Mouse (Mus musculus): ENCODE data around the gene Galnt12.

The Galnt12 gene

DNA sequence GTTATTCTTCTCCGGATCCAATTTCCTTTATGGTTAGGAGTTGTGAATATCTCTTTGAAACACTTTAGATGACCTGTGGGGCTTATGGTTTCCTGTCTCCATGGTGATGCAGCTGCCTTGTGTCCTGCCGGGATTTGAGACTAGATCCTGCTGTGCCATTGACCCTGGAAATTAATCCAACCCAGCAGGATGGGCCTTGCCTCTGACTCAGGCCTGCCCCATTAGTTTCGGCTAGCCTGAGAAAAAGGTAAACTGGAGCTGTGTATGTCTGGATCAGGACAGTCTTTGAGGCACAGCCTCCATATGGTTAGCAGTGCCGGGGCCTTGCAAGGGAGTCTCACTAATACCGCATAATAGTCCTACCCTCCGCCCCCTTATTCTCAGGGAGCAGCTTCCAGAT, 1.9 kb downstream of the Galnt12 start:
- no peak for DNase-seq (ENCODE audit: low spot score)

DNA sequence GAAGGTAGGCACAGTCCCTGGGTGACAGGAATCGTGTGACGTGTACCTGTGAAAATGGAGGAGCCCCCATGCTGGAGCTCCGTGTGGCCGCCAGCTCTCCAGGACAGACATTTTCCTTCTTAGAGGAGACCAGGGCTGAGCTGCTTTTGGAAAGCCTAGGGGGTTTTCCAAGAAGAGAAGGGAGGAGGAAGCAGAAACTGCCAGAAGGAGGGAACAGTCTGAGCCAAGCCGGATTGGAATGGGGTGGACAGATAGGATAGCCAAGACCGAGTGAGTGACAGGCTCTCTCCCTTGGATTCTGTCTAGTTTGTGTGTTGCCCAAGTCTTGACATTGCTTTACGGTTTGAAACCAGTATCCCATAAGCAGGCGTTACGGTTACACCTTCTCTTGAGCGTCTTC, 11.9 kb downstream of the Galnt12 start:
- DNase-seq (ENCODE audit: low spot score), result no peak

DNA sequence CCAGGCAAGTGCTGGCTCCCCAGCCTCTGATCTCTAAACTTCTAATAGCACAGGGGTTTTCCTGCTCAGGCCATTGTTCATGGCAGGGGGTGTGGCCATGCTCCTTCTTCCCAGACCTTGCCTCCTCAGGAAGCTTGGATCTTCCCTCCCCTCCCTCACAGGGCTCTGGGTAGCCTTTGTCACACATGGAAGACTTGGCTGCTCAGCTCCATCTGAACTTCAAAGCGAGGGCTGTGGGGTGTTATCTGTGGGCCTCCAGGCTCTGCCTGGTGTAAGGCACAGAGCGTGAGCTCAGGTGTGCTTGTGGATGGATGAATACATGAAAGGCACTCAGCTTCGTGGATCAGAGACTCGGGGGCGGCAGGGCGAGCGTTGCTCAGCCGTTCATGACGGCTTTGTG, 20.2 kb downstream of the Galnt12 start:
- no peak for DNase-seq (ENCODE audit: low spot score)

DNA sequence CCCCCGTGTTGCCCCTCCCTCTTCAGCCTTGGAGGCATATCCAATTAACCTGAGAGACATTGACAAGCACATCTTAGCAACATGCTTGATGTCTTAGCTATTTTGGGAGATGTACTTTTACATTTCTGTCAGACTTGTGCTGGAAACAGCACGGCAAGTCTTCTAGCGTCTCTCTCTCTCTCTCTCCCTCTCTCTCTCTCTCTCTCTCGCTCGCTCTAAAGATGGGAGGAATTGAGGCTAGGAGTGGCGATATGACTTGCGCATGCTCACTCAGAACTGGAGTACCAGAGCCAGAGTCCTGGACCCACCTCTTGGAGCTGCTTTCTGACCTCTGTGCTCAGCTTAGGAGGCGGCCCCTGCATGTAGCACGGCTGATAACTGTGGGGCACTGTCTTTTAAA, 20.9 kb downstream of the Galnt12 start:
- DNase-seq (ENCODE audit: low spot score), result no peak

DNA sequence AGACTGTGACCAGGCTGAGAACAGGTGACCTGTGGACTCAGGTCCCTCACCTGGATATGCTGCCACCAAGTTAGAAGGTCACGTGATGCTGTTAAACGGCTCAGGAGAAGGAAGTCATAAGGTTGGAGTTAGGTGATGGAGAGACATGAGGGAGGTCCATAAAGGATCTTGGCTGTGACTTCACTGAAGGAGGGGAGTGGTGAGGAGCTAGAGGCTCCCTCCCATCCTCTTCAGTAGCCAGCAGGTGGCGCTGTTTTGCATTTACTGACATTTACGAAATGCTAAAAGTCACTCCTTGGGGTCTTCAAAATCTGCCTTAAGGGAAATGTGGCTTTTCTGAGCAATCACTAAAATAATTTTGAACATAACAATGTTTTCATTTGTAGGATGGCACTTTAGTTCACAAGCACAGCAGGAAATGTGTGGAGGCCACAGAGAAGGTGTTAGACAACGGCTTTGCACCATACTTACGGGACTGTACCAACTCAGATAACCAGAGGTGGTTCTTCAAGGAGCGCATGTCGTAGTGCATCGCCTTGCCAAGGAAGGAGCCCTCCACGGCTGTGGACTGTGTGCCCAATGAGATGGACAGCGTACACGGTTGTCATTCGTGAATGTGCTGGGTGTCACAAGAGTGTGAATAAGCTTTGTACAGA, 30.5 kb downstream of the Galnt12 start:
- DNase-seq (ENCODE audit: low spot score), result peak; percentile 64

DNA sequence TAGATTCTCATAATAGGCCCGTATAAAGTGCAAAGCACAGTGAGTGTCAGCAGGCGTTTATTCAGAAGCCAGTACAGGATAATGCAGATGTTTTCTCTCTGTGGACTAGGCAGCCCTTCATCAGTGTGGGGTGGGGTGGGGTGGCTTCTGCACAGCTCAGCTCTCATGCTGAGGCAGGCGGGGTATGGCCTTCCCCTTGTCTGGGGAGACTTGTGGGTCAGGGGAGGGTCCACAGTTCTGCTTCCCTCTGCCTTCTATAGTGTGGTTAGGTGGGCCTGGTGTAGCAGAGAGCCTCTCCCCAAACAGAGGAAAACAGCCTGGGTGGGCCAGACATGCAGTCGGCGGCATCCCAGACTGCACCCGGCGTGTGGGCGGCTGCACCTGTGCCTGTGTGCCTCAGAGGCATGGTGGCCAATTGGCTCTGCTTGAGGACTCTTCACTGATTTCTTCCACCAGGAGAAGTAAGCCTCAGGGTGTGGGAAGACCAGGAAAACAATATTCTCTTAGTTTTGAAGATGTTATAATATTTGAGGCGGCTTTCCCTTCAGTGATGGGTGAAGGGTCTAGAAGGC, 32.5 kb downstream of the Galnt12 start:
- no peak for DNase-seq (ENCODE audit: low spot score)

DNA sequence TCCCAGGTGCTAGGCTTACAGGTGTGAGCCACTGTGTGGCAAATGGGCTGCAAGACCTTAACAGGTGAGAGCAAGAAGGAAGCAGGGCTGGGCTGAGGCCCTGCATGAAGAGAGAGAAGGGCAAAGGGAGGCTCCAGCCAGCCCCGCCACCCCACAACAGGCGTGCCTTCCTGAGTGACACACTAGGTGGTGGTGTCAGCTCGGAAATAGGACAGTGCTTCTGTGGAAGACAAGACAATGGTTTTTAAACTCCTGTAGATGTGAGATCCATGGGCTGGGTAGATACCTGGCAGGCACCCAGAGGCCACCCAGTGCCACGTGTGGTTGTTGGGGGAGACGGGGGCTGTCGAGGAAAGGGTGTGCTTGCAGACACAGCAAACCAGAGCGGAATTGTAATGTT, 36.8 kb downstream of the Galnt12 start:
- peak; percentile 51 for DNase-seq (ENCODE audit: low spot score)

DNA sequence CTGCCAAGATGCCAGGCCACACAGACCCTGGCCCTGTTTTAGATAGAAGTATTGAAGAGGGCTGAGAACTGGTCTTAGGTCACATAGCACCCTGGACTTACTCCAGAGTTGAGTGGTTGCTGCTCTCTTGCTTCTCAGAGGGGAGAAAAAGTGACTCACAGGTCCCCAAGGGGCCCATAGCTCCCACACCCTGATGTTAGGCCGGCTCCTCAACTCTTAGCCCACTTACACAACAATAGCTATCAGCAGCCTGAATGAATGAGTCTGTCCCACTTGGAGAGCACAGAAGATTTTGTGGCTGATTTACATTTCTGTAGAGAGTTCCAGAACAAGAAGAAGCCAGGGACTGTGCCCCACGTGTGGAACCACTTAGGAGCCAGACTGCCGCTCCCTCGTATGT, 37.9 kb downstream of the Galnt12 start:
- DNase-seq (ENCODE audit: low spot score), result no peak

DNA sequence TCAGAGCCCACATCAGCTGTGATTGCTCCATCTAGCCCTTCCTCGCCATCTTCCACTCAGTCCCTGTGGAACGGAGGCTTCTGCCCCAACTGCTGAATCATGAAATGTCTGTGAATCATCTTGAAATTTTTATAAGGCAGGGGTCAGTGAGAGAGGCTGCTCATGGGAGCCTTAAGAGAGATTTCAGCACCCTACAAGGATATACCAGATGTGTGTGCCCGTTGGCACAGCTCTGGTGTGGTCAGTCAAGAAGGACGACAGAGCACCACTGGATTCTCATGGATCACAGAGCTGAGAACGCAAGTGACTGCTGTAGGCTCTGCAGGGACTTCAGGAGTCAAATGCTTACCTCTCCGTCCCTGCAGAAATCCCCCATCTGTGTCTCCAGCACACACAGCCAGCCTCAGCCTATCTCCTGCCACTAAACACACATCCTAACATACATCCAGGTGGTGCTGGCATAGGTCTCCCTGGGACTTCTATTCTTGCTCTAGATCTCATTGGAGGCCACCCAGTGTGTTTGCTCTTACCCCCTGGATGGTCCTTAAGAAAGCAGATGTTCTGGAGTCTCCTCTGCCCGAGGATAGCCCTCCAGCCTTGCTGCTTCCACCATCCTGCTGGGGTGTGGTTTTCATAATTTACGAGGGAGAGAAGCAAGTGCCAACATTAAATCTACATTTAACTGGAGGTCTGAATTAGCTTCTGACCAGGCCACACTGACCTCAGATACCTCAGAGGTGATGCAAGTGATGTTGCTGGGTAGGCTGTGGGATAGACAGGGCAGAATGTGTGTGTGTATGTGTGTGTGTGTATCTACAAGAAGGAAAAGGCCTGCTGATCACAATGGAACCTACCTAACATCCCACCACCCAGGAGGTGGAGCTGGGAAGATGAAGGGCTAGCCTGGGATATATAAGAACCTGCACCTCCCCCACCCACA, 38.7 kb downstream of the Galnt12 start:
- DNase-seq (ENCODE audit: low spot score), result no peak

DNA sequence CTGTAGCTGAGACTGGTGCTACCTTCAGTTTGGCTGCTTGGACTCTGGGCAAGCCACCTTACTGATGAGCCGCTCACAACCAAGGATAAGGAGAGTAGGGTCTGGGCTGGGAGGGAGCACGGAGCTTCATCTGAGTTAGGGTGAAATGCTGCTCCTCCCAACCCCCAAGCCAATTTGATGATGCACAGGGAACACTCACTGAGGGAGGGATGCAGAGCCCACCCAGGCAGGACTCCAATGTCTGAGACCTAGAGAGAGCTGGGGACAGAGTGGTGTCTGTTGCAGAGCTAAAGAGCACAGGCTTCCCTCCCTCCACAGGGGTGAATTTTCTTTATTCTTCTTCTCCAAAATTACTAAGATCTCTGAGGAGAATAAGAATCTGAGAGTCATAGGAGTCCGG, 40.2 kb downstream of the Galnt12 start:
- DNase-seq (ENCODE audit: low spot score), result no peak

DNA sequence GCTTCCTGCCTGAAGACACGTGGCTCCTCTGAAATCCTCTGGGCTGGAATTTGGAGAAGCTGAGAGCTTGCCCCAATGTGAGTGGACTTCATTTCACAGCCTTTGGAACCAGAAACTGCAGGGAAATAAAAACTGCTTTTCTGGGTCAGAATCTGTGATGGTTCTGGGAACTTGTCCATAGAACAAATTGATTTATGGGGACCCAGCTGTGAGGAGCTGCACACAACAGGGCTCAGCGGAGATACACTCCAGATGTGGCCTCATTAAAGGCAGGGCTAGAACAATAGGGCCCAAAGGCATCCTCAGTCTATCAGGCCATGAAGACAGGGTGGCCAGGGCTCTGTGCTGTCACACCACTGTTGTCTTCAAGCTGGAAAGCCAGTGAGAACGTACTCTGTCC, 40.7 kb downstream of the Galnt12 start:
- DNase-seq (ENCODE audit: low spot score), result no peak

DNA sequence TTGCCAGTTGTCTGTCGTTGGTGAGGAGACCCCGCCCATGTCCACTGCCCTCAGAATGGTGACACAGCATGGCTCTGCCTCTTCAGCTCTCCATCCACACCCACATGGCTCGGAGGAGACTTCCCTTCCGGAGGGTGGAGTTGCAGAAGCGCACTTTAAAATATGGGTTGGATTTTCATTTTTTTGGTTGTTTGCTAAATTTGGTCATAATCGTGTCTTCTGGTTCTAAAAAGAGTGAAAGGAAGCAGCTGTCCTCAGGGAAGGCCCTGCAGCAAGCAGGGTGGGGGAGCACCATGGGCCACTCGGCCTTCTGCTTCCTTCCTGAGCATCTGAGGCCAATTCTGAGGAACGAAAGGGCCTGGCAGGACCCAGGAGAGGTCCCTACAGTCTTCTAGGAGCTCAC, 45.0 kb downstream of the Galnt12 start:
- DNase-seq (ENCODE audit: low spot score), result no peak

DNA sequence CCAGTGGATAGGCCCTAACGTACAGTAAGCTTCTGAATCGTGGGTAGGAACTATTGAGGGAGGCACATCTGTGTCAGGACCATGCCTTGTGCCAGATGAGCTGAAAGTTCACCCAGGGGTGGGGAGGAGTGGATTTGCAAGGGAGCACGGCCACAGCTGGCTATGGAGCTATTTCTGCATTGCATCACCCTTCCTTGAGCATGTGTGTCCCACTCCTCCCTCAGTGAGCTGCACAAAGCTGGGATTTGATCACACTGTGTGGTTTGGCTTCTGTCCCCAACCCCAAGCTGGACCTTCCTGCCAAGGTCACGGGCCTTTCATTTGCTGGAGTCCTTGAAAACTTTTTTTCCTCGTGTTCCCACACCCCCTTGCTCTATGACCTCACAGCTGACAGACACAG, 45.8 kb downstream of the Galnt12 start:
- DNase-seq (ENCODE audit: low spot score), result no peak

DNA sequence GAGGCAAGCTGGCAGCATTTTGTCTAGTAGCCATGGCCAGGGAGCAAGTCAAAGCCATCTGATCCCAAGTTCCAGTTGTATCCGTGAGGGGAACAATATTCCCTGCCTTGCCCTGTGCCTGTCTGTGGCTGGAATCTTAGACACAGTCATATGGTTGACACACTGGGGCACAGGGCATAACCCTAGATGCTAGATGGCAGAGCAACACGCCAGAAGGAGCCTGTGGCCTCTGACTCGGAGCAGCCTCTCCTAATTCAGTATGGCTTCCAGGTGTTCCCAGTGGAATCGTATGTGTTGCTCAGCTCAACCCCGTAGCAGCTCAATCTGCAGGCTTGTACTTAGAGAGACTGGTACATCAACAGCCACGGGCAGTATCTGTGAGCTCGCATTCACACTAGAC, 46.7 kb downstream of the Galnt12 start:
- DNase-seq (ENCODE audit: low spot score), result no peak

DNA sequence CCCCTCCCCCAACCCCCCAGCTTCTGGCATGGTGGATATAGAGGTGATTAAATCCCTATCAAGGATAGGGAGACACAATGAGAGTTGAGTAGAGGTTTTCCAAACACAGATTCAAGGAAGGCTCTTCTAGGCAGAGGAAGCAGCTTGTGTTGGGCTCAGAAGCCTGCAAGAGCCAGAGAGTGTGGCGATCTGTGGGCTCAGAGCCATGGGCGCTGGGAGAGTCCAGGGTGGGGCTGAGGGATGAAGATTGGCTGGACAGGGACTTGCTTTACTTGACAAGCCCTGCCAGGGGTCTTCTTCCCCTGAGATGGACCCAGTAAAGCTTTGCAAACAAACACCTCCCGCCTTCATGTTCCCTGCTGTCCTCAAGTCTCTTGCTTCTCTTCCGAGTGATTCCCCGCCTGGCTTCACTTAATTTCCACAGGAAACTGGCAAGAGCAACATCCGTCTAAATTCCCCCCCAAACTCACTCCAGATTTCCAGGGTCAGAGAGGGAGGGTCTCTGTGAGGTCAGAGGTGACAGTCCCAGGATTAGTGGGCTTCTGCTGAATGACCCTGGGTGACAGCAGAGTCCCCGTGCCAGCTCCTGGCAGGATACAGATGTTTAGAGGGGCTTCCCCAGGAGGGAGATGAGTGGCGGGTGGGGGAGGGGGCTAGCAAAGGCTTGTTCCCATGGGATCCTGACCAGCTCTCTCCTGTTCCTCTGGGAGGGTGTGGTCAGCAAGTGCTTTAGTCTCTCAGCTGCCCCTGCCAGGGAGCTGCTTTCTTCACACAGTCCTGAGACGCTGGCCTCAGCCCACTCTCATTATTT, 47.5 kb downstream of the Galnt12 start:
- DNase-seq (ENCODE audit: low spot score), result peak; percentile 14

DNA sequence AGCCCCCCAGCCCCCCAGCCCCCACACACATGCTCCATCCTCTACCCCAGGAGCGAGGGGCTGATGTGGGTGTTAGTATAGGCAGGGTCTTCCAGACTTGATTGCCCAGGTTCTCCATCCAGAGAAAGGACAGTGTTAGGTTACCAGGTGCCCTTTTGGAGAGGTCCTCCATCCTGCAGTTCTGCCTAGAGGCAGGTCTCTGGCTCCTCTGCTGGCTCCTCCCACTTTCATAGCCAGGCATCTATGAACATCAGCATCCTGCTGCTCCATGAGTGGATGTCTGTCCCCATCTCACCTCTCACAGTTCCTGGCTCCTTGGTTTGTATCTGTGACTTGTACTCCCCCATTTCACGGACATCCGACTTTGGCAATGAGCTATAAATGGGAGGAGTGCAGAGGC, 48.6 kb downstream of the Galnt12 start:
- DNase-seq (ENCODE audit: low spot score), result no peak

DNA sequence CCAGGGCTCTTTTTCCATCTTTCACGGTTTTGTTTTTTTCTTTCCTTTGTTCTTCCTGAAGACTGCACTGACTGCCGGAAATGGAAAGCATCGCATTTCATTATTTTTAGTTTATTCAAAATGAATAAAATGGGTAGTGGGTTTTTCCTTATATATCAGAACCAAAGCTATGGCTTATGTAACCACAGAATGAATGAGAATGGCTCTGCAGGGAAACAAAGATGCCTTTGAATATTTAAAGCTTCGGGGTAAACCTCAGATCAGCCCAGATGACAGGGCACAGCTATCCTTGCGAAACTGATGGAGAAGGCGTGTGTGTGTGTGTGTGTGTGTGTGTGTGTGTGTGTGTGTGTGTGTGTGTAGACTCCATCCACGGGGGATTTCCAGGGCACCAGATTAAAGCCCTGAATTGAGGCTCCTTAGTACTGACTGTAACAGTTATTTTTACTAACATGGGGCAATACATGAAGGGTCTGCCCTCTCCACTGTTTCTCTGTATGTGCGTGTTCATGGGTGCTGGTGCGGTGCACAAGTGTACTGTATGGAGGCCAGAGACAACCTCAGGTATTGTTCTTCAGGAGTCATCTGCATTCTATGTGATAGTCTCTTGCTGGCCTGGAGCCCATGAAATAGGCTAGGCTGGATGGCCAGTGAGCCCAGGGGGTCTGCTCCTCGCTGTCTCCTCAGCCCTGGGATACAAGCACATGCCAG, 49.9 kb downstream of the Galnt12 start:
- no peak for DNase-seq (ENCODE audit: low spot score)

DNA sequence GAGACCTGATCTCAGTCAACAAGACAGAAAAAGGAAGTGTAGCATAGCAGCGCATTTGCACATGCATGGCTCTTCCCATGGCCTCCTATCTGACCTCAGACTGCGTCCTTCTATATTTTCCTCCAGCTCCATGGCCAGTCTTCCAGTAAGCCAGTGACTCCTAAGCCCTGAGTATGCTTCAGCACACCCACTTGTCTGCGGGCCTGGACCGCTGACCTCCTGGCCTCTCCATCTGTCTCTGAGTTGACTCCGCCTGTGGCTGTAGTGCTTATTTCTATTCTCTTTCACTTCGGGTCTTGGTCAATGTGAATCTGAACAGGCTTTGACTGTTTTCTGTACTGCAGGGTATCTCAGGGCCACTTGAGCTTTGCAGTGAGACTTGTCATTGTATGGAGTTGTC, 52.1 kb downstream of the Galnt12 start:
- no peak for DNase-seq (ENCODE audit: low spot score)

DNA sequence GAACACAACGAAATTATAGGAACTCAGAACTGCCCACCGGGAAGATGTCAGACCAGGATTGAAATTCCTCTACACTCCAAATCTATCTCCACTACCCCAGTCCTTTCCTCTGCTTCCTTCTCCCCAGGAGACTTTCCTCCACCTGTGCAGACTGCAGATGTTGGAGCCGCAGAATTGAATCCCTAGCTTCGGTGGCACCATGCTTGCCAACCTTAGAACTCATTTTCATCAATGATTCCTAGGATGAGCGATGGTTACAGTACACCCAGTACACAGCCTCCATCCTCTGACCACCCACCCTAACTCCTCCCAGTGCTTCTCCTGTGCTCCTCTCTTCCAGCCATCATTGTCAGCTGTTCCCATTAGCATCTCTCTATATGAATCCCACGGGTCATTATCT, 53.6 kb downstream of the Galnt12 start:
- DNase-seq (ENCODE audit: low spot score), result no peak

DNA sequence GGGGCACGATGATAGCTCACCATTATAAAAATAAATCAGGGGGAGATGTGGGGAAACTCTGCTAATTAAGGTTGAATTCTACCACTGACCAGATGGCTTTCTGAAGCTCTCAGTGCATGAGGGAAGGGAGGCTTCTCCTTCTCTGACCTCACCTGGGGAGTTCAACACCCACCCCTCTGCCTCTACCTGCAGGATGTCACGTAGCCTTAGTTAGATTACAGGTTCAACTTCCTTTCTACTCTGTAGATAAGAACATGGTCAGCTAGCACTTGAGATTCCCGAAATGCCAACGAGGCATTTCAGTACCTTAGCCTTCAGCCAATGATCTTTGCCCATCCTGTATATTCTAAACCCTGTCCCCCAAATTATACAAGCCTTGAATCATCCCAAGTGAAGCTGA, 54.9 kb downstream of the Galnt12 start:
- DNase-seq (ENCODE audit: low spot score), result no peak

DNA sequence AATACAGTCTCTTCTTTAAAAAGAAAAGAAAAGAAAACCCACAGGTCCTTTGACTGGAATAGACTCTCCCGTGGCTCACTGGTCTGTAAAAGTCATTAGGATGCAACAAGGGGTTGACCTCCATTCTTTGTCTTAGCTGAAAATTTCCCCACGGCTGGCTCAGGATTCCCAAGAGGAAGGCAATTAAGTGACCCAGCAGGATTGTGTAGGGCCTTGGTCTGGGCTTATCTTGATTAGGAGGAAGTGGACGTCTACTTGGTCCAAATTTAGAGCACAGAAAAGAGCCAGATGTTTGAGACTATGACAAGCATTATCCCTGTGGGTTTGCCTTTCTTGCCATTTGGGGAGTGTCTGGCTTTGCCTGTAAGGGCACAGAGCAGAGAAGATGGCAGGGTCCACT, 58.3 kb downstream of the Galnt12 start:
- DNase-seq (ENCODE audit: low spot score), result peak; percentile 67

DNA sequence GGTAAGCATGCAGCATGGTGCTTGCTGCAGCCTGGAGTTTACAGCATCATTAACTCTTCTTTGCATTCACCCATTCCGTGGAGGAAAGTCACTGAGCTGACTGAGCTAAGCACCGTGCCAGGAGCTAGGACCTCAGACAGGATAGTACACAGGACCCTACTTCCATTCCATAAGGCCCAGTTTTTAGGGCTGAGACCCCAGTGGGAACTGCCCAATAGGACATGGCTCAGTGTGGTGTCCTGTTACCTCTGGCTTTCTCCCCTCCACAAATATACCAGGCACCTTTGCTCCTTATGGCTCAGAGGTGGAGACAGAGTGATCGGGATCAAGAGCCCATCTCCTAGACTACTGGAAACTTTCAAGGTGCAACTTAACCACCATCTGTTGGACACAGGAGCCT, 59.1 kb downstream of the Galnt12 start:
- no peak for DNase-seq (ENCODE audit: low spot score)
